Mouse (Mus musculus) regulatory T cell (primary cell): ENCODE measurements at regions not wholly inside any gene's neighbourhood (a gene's known extent, or its start where the extent isn't known, plus 50 kb on each side); places are given as distances from the start of the nearest gene placed in this dataset.

Experiments used
- in situ Hi-C: fragments of 300-600 bp; cut with MboI, MseI; formaldehyde crosslinking; loops from one replicate; pipeline ENCODE4 v1.15.1; 2025; ENCODE audit warnings: high pct_unique_total_duplicates

- in situ Hi-C loops = loop anchor here (5.0 to 25.0 kb wide), 3 partner anchors 100 to 1180 kb away; no protein-coding TSS in a partner anchor
Observed at GRCm38 (mm10) chr16:5307761-5308160, 52.0 kb upstream of the Eef2kmt start.

- in situ Hi-C loops = loop anchor here (5.0 to 25.0 kb wide), 3 partner anchors 100 to 1180 kb away; no protein-coding TSS in a partner anchor
Observed at GRCm38 (mm10) chr16:5307249-5307605, 51.4 kb upstream of the Eef2kmt start.

GRCm38 (mm10) chr16:5306588-5307248 lies 50.9 kb upstream of the Eef2kmt start:
- in situ Hi-C loops = loop anchor here (5.0 to 25.0 kb wide), 3 partner anchors 101 to 1181 kb away; no protein-coding TSS in a partner anchor
